Mouse (Mus musculus): ENCODE data around the gene Ptprn.

GRCm38 (mm10) chr1:75210136-75211087 lies 53.9 kb downstream of the Ptprn start, which contains the start of the genes Glb1l and Stk16:
- TF ChIP-seq CTCF (IDR thresholded peaks at IDR 0.05; ENCODE audit: extremely low read depth, insufficient read length, insufficient replicate concordance, low read depth, low read length) (no peak), POLR2A (IDR thresholded peaks at IDR 0.05; ENCODE audit: low read depth, low read length) (peak; percentile 67)
